Mouse (Mus musculus): ENCODE results near the gene Gm37240. TPM values are rescaled to one million over a fixed set of nuclear protein-coding genes. Genes with fewer than 3 reads are reported as not detected.

The Gm37240 gene
- not detected for total RNA-seq (2023)

DNA sequence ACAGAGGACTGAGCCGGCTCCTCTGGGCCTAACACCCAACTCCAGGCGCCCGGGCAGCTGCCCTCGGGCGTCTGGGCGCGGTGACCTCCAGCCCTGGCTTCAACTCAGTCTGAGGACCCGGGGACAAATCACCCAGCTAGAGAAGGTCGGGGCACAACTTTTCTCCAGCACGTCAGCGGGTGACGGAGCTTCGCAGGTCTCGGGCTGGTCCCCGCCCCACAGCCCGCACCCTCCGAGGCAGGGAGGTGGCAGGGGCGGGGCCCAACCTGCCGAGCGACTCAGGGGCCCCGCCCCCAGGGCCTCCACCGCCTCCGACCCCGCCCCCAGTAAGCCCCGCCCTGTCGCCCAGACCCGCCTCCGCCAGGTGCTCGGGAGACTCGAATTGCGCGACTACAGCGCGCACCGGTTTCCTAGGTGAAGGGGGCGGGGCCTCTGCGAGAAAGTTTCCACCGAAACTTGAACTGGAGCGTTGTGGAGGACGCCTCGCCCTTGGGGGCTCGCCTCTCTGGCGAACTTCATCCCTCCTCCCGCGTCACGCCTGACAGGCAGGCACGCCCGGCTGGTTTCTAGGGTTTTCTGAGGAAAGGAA, at the start of gene Gm37240, which contains the start of gene Glt28d2:
Gm37240 (minus strand) TSS at position 280 of the 589 bp plus-strand sequence.
Glt28d2 (minus strand) TSS at position 278 of the 589 bp plus-strand sequence.

DNA sequence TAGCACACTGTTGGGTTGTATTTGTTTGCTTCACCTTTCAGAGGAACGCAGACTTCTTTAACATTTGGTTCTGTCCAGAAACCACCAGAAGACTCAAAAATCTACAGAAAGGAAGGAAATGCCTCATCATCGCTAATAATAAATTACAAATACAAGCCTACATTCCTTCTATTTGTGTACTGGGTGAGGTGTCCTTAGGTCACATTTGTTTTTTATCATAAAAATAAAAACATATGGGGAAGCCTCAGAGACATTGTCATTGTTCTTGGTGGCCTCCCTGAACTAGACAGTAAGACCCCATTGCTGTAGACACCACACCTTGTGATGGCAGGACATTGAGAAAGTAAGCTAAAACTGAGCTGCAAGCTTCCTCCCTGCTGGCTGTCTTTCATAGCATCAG, 70.1 kb downstream of the Gm37240 start, which contains the start of gene Fam160a1:
Fam160a1 (minus strand) TSS at position 101 of the 400 bp plus-strand sequence.

DNA sequence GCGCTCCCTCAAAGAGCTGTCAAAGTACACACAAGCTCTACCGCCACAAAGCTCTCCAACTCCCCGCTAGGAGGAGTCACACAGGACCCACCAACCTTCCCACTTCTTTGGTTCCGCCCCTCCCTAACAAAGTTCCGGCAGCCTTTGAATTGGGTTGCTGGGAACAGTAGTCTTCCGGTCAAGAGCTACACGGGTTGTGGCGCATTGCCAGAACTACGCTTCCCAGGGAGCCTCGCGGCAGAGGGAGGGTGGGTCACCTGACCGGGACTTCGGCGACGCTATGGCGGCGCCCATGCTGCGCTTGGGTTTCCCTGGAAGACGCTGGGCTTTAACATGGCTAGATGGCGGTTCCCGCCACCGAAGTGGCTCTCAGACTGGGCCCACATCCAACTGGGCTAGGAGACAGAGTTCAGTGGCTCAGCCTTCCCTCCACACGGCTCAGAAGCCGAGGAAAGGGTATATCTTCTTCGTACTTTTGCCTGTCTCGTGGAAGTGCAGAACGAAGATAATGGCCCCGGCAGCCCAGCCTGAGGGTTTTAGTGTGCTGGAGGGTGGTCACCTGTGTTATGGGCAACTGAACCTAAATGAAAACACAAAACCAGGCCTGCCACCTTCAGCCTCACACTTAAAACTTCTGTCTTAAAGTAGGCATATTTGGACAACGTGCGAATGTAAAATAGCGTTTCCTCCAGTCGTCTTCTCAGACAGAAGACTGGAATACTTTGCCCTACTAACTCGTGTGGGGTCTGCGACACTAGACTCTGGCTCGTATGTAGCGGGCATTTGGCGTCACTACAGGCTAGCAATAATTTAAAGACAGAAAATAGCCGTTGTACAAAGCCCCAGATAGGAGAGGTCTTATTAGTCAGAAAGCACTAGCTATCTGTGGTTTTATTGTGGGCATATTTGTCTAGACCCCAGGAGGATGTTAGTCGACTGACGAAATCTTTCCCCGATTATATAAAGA, 313.2 kb downstream of the Gm37240 start, which contains the start of gene Gatb:
Gatb (plus strand) TSS at position 256 of the 967 bp plus-strand sequence.

DNA sequence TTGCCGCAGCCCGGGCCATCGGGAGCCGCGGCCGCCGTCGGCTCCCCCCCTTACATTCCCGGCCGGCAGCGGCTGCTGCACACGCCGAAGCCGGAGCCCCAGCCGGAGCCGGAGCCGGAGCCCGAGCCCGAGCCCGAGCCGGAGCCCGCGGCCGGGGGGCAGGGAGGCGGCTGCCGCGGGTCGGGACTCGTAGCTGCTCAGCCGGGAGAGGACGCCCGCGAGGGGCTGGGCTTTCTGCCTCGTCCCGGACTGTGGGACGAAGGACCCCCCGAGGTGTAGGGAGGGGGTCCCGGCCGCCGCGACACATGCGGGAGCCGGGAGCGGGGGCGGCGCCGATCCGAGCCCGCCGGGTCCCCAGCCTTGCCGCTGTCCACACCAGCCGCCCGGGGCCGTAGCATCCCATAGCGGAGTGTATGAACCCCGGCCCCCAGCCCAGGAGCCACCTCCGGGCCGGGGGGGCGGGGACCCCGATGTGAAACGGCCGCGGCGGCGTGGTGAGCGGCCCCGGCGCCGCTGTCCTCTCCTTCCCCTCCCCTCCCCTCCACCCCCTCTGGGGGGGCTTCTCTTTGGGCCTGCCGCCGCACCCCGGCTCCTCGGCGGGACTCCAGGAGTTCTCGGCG, 1072.4 kb downstream of the Gm37240 start, which contains the start of gene Fbxw7:
Fbxw7 (plus strand) TSS at position 507 of the 620 bp plus-strand sequence.

DNA sequence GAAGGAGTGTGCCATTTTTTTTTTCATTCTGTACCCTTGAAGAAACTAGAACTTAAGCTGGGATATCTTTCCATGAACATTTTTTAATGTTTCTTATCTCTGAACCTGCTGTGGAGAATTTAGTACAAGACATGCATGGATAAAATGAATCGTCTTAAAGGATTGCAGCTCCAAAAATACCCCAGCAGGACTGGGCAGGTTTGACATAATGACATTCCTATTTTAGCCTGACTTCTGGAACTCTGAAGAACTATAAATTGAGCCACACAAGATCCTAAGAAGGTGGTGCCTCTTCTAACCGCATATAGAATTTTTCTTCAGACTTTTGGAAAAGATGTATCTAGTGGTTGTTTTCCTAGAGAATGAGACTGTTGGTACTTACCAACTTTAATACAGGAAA, 1294.0 kb downstream of the Gm37240 start, which contains the start of gene Tigd4:
Tigd4 (plus strand) TSS at position 301 of the 400 bp plus-strand sequence.

DNA sequence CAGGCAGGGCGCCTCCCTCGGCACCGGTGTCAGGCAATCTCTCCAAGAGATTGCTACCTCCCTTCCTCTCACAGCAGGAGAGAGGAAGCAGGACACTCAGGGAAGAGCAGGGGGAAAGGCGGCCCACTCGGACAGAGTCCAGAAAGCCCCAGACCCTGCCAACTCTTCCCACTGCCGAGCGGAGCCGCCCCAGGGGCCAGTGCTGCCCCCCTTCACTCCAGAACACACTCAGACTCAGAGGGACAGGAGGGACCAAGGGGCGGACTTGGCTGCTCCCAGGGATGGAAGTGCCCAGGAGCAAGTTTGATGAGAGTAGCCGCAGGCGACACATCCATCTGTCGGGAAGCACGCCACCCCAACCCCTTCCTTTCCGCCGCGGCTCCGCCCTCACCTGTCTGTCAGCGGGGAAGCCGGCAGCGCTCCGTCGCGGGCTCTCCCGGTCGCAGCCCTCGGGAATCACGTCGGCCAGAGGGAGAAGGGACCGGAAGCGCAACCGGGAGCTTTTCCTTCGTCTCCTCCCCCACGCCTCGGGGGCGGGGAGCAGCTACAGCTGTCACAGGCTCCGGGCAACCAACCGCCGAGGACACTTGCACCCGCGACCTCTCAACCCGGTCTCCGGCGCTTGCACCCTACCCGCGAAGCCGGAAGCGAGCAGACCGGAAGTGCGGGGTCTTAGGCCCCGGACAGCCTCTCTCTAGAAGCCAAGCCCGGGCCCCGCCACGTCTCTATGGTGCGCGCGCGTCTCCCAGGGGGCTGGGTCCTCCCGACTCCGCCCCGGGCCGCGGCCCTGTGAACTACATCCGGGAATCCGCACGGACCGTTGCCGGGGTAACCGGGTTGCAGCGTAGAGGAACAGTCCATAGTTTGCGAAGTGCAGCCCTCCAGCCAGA, 1305.0 kb downstream of the Gm37240 start, which contains the start of gene Arfip1:
Arfip1 (minus strand) TSS at position 603 of the 890 bp plus-strand sequence.

DNA sequence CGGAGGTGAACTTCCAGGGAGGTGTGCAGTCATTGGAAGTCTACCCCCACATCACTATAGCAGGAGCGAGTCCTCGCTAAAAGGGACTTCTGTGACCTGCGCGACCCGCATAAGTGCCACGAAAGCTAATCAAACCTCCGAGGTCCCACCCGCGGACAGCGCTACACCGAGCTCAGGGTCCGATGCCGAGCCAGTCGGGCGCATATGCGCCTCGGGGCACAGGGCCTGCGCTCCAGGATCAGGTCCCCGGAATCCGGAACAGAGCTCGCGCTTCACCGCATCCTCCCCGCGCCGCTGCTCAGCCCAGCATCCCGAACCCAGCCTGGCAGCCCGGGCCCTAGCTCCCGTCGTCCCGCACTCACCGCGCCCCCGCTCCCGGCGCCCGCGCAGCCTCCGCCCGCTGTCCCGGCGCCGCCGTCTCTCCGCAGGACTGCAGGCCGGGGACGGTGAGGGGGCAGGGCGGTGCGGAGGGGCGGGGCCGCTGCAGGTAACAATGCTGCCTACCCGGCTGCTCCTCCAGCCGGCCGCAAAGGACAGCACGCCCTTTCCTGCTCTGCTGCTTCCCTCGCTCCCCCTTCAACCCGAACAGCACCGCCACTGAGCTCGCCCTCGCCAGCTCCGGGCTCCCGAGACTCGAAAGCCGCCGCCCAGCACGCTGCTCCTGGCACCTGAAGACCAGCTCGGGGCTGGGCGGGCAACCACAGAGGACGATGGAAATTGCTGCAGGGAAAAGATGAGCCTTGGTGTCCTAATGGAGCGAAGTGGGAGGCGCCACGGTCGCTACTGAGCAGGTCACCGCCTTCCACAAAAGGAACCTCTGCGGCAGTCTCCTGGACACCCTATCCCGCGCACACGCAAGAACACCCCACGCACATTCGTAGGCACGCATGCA, 1407.1 kb downstream of the Gm37240 start, which contains the start of gene Fhdc1:
Fhdc1 (minus strand) TSS at position 424 of the 892 bp plus-strand sequence.

Other genes starting within 250 kb of the Gm37240 start
- 0.18 TPM for gene Fam160a1, start 70.2 kb downstream of the Gm37240 start, total RNA-seq (2023)
- gene Glt28d2, start within 50 bp of the Gm37240 start, total RNA-seq (2023): not detected
- 0.31 TPM for gene Sh3d19, start 83.6 kb upstream of the Gm37240 start, total RNA-seq (2023)
- gene Prss48, start 115.0 kb upstream of the Gm37240 start, total RNA-seq (2023): not detected

Data from CD8-positive naive resting alpha-beta T cell, adult 57 days (primary cell).